In genomic region chr13:3774991-3775390, GRCm38 (mm10) we compare ENCODE assay signal across 26 mouse cellular contexts. TPM values are rescaled to one million over a fixed set of nuclear protein-coding genes. Genes with fewer than 3 reads are reported as not detected.
"Had no signal": no experiment of that assay in that cellular context is flagged by ENCODE, and none has a peak within 500 bp of the region (broad histone marks: within the 10 kb centered on the region; RNA-seq: fewer than 3 reads in every experiment).

No protein-coding gene starts in this region.

- H3K4me1 ChIP-seq: limb, embryonic 10.5 days; liver, embryonic 12.5 days; liver, embryonic 15.5 days; neural tube, embryonic 12.5 days had no signal

- H3K36me3 ChIP-seq: limb, embryonic 10.5 days; limb, embryonic 13.5 days; liver, embryonic 12.5 days; liver, embryonic 15.5 days; lung, embryonic 15.5 days; neural tube, embryonic 12.5 days; neural tube, embryonic 15.5 days had no signal

- H3K4me3 ChIP-seq: limb, embryonic 10.5 days; limb, embryonic 13.5 days; liver, embryonic 12.5 days; liver, embryonic 15.5 days; lung, embryonic 15.5 days; megakaryocyte, embryonic 14.5 days; neural tube, embryonic 12.5 days; neural tube, embryonic 15.5 days had no signal

- DNase-seq: kidney, adult 18-20 months; kidney, adult 9 months; kidney, postnatal 14 days; kidney, postnatal 4 days; layer of hippocampus, postnatal 36 days; liver; lung, adult 18-20 months; midbrain, embryonic 14.5 days; right cerebral cortex, postnatal 4 days; thymus, adult 2 months; thymus, postnatal 14 days; thymus, postnatal 4 days had no signal

- H3K27me3 ChIP-seq: limb, embryonic 13.5 days; liver, embryonic 12.5 days; liver, embryonic 15.5 days; lung, embryonic 15.5 days; neural tube, embryonic 12.5 days; neural tube, embryonic 15.5 days had no signal

- H3K9me3 ChIP-seq: limb, embryonic 10.5 days; limb, embryonic 13.5 days; liver, embryonic 12.5 days; liver, embryonic 15.5 days; lung, embryonic 15.5 days; neural tube, embryonic 12.5 days; neural tube, embryonic 15.5 days had no signal

- H3K27ac ChIP-seq: limb, embryonic 10.5 days; limb, embryonic 13.5 days; liver, embryonic 12.5 days; liver, embryonic 15.5 days; lung, embryonic 15.5 days; neural tube, embryonic 12.5 days; neural tube, embryonic 15.5 days had no signal

RNA-seq across cellular contexts. Expression of gene Calml3, which starts 29.1 kb away (rescaled TPM):
- total RNA-seq: layer of hippocampus, adult 8-10 months; layer of hippocampus, postnatal 10 days; layer of hippocampus, postnatal 36 days; left cerebral cortex, postnatal 25 days had no signal
- polyA plus RNA-seq: intestine, embryonic 16.5 days; limb, embryonic 10.5 days; liver, embryonic 12.5 days; liver, embryonic 15.5 days; midbrain, embryonic 11.5 days; midbrain, embryonic 14.5 days; midbrain, postnatal 0 days; neural tube, embryonic 12.5 days; neural tube, embryonic 15.5 days had no signal
